Mouse (Mus musculus) limb, embryonic 12.5 days (tissue): Measurements from ENCODE around the gene Ubash3b. TPM values are rescaled to one million over a fixed set of nuclear protein-coding genes. Genes with fewer than 3 reads are reported as not detected.

Source experiments
- ATAC-seq: fragments of 200-750 bp; cut with Nextera tagmentation; 2 replicates; pipeline ENCODE4 v1.8.0; 2017; ENCODE audit warnings: low read depth, moderate TSS enrichment; ENCODE audit not compliant: insufficient number of reproducible peaks, insufficient read depth, low FRiP score, low TSS enrichment
- H3K27ac ChIP-seq: fragments of 300-500 bp; sonication (generic); 2 replicates; pipeline ENCODE4 v1.5.1; 2016; ENCODE audit warnings: mild to moderate bottlenecking, moderate library complexity
- H3K27me3 ChIP-seq: fragments of 300-500 bp; sonication (generic); 2 replicates; pipeline ENCODE4 v1.6.1; 2016; ENCODE audit warnings: mild to moderate bottlenecking, moderate library complexity
- H3K36me3 ChIP-seq: fragments of 300-500 bp; sonication (generic); 2 replicates; pipeline ENCODE4 v1.6.1; 2016; ENCODE audit warnings: mild to moderate bottlenecking, moderate library complexity
- H3K4me1 ChIP-seq: fragments of 300-500 bp; sonication (generic); replicated peaks from 2 replicates; pipeline ENCODE4 v1.6.1; 2016
- H3K4me2 ChIP-seq: fragments of 300-500 bp; sonication (generic); 2 replicates; pipeline ENCODE4 v1.6.1; 2016; ENCODE audit warnings: mild to moderate bottlenecking, moderate library complexity
- H3K4me3 ChIP-seq: fragments of 300-500 bp; sonication (generic); replicated peaks from 2 replicates; pipeline ENCODE4 v1.5.1; 2016; ENCODE audit warnings: mild to moderate bottlenecking
- H3K9ac ChIP-seq: fragments of 300-500 bp; sonication (generic); replicated peaks from 2 replicates; pipeline ENCODE4 v1.6.1; 2016; ENCODE audit warnings: mild to moderate bottlenecking, moderate library complexity
- H3K9me3 ChIP-seq: fragments of 300-500 bp; sonication (generic); 2 replicates; pipeline ENCODE4 v1.6.1; 2016; ENCODE audit warnings: mild to moderate bottlenecking, moderate library complexity
- WGBS: fragments of 180-500 bp; shearing (Covaris S2); methylation state at CpG from one replicate; pipeline ENCODE4 v1.1.7; 2016; 5-methylcytosine and 5-hydroxymethylcytosine counted together
- polyA plus RNA-seq: library from polyadenylated mRNA; unstranded; fragments of >200 nt; fragmentation: Nextera tagmentation; extraction: Ambion mirVana; gene quantifications from 2 replicates; pipeline ENCODE4 v1.2.1, GENCODE M21; 2016

The Ubash3b gene
- polyA plus RNA-seq, 1 experiment from 2014 or later = 6.5 TPM

DNA sequence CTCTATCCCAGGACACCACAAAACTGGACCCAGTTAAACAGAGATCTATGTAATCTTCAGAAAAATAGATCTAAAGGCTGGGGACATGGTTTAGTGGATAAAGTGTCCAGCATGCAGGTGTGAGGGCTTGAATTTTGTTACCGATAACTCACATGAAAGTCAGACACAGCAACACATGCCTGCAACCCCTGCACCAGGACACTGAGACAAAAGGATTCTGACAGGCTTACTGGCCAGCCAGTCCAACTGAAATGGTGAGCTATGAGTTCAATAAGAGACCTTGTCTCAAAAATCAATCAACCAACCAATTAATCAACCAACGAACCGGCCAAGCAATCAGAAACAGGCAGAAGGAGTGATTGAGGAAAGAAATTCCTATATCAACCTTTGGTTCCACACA lies 177.7 kb downstream of the Ubash3b start:
- 86% methylated on average over 3 of the region's 3 CpGs for WGBS
- H3K4me2 ChIP-seq = no peak overlapping the region
- H3K27me3 ChIP-seq = 0 out of 2 replicates have a peak, but pooled peaks cover 3% of the 10 kb centered on the region
- no peaks in the 10 kb centered on the region for H3K9me3 ChIP-seq
- H3K9ac ChIP-seq = no peak overlapping the region
- no peak overlapping the region for H3K4me3 ChIP-seq
- peaks cover 4% of the 10 kb centered on the region; the same call in 1 of the 2 replicates for H3K4me1 ChIP-seq
- H3K36me3 ChIP-seq = no peaks in the 10 kb centered on the region
- no peak for ATAC-seq
- no peak overlapping the region for H3K27ac ChIP-seq

DNA sequence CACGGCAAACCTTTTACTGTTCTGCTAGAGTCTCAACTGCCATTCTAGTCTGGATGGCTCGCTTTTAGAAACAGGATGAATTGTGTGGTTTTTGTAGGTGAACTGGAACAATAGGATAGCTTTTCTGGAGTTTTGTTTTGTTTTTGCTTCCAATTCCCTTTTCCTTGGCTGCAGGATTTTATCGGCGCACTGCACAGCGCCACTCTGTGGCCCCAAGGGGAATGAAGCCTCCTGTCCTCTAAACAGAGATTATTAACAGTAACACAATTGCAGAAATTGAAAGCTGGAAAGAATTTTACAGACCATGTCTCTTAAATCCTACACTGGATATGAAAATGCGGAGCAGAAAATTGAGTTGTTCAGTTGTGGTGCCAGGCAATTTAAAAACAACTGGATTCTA lies 179.0 kb downstream of the Ubash3b start:
- WGBS = 36% methylated on average over 6 of the region's 6 CpGs
- Histone ChIP-seq H3K4me3 (no peak overlapping the region), H3K9ac (no peak overlapping the region), H3K9me3 (no peaks in the 10 kb centered on the region), H3K27me3 (0 out of 2 replicates have a peak, but pooled peaks cover 3% of the 10 kb centered on the region), H3K4me1 (no peaks in the 10 kb centered on the region), H3K27ac (no peak overlapping the region), H3K4me2 (no peak overlapping the region), H3K36me3 (no peaks in the 10 kb centered on the region)
- no peak for ATAC-seq

DNA sequence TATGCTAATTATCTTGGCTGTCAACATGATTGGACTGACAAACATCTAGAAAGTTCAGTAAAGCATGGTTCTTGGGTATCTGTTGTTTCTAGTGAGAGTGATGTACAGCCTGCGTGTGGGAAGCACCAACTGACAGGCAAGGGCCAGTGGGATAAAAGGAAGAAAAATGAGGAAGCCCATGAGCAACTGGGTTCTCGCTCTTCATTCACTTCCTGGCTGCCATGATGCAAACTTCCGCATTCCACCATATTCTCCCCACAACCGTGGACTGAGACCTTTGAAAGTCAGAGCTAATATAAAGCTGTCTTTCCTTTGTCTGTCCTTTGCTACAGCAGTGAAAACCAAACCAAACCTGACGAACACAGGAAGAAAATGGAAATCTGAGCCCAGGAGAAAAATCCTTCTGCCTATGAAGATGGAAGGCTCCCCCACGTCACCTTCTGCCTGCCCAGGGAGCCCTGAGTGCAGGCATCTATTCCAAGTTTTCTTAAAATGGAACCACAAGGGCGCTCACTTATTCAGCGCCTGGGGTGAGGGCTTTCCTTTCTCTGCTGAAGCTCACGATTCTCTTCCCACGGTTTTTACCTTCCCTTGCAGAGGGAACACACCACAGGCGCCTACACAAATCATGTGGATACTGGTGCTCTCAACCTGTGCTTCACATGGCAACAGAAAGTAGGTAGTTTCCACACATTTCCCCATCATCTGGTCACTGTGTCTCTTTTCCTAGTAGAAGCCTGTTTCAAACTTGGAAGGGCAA lies 187.3 kb downstream of the Ubash3b start:
- WGBS = 76% methylated on average over 11 of the region's 11 CpGs
- H3K9me3 ChIP-seq = no peaks in the 10 kb centered on the region
- ATAC-seq = no peak

DNA sequence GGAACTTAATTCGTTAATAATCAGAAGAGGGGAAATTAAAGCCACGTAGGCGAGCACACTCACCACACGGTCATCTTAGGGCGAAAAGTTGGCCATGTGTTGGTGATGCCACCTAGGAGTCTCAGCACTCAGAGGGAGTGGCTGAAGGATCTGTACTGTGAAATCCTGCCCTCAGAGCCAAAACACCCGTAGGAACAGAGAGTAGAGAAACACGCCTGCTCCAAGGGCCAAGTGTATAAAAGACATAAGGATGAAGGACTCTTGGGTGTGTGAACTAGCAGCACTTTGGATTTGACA lies 197.1 kb downstream of the Ubash3b start:
- Histone ChIP-seq H3K9ac (no peak overlapping the region), H3K27ac (no peak overlapping the region), H3K27me3 (peaks cover 35% of the 10 kb centered on the region), H3K4me3 (peak overlapping the region; percentile 58), H3K4me2 (peak overlapping the region; percentile 99), H3K36me3 (no peaks in the 10 kb centered on the region), H3K4me1 (peaks cover 18% of the 10 kb centered on the region; the same call in 1 of the 2 replicates), H3K9me3 (no peaks in the 10 kb centered on the region)
- ATAC-seq = no peak
- 17% methylated on average over 7 of the region's 7 CpGs for WGBS

More for the DNA sequence above, 187.3 kb downstream of the Ubash3b start:
- no peaks in the 10 kb centered on the region for H3K27me3 ChIP-seq
- no peak overlapping the region for H3K27ac ChIP-seq
- no peak overlapping the region for H3K4me2 ChIP-seq
- H3K36me3 ChIP-seq = no peaks in the 10 kb centered on the region
- no peaks in the 10 kb centered on the region for H3K4me1 ChIP-seq
- H3K4me3 ChIP-seq = no peak overlapping the region
- no peak overlapping the region for H3K9ac ChIP-seq

DNA sequence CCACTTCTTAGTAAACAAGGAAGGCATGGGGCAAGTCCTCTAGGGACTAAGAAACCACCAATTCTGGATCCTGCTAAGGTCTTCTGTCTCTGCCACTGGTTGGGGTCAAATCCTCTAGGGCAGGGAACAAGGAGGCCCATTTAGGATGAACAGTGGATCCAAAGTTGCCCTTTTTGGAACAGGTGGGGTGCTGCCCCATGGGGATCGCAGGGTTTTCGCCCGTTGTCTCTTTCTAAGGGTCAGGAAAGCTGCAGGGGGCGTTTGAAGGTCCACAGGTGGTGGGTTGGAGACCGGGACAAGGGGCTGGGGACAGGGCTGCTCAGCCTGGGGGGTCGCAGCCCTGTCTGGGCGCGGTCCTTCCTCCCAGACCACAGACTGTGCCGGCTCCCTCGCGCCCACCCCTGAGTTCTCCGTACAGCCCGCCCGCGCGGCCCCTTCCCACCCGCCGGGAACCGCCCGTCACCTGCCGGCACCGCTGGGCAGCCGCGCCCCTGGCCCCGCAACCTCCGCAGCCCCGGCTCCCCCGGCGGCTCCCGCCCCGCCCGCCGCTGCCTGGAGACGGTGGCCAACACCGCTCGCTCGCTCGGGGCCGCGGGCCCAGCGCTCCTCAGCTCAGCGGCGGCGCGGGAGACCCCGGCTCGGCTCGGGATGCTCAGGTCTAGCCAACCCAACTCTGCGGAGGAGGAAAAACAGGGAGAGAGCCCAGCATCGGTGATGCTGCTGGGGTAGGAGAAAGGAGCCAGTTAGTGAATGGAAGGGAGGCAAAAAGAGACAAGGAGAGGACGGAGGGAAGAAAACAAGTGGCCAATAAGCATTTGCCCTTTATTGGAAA lies 197.7 kb downstream of the Ubash3b start, which contains the start of gene Jhy:
Gene Jhy, minus strand, starts transcription at position 533 of the 832 bp plus-strand sequence.
- Histone ChIP-seq H3K4me1 (peaks cover 18% of the 10 kb centered on the region; the same call in 1 of the 2 replicates), H3K9ac (peak within 1 kb of the TSS; percentile 67), H3K27me3 (peaks cover 35% of the 10 kb centered on the region), H3K36me3 (no peaks in the 10 kb centered on the region), H3K4me2 (peak within 1 kb of the TSS; percentile 99), H3K27ac (no peak within 1 kb of the TSS), H3K9me3 (no peaks in the 10 kb centered on the region), H3K4me3 (peak within 1 kb of the TSS; percentile 58)
- ATAC-seq = peak; percentile 71
- 2% methylated on average over 33 of the region's 51 CpGs for WGBS

DNA sequence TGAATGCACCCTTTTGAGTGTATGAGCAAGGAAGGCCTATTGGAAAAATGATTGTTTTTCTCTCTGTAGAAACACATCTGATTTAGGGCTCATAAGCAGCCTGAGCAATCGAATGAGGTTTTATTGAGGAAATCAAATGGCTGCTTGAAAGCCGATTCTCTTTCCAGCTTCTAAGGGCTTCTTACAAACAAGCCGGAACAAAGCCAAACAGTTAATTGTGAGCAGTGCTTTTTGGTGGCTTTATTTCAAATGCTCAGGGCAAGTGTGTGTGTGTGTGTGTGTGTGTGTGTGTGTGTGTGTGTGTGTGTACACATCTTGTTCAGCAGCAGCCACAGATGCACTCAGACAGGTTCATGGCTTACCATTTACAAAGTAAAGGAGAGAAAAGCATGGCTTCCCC lies 200.1 kb downstream of the Ubash3b start:
- H3K27ac ChIP-seq = no peak overlapping the region
- H3K9ac ChIP-seq = no peak overlapping the region
- H3K36me3 ChIP-seq = no peaks in the 10 kb centered on the region
- WGBS = 39% methylated on average over 3 of the region's 3 CpGs
- H3K27me3 ChIP-seq = peaks cover 34% of the 10 kb centered on the region
- H3K9me3 ChIP-seq = no peaks in the 10 kb centered on the region
- no peak overlapping the region for H3K4me2 ChIP-seq
- H3K4me1 ChIP-seq = peaks cover 18% of the 10 kb centered on the region; the same call in 1 of the 2 replicates
- no peak for ATAC-seq
- H3K4me3 ChIP-seq = no peak overlapping the region

Other genes starting within 250 kb of the Ubash3b start
- gene Jhy, start 197.6 kb downstream of the Ubash3b start, polyA plus RNA-seq = 0.15 TPM in 1 of 2 replicates, not detected in the other
- 0.33 and 0.34 TPM in 2 replicates for gene Crtam, start 157.1 kb downstream of the Ubash3b start, polyA plus RNA-seq